Mouse (Mus musculus): ENCODE measurements around the gene Arl6ip4.

Gene Arl6ip4

GRCm38 (mm10) chr5:124149028-124149427 lies 33.1 kb downstream of the Arl6ip4 start:
- CTCF ChIA-PET: interaction anchor here (0.5 kb wide), 1 partner anchor 104 kb away, joined by 3 read pairs; no protein-coding TSS in a partner anchor

- CTCF ChIA-PET: no interaction called here
Observed at GRCm38 (mm10) chr5:124150895-124151294, 35.0 kb downstream of the Arl6ip4 start.

GRCm38 (mm10) chr5:124152734-124153133 lies 36.8 kb downstream of the Arl6ip4 start:
- CTCF ChIA-PET: no interaction called here

- CTCF ChIA-PET: no interaction called here
Observed at GRCm38 (mm10) chr5:124155943-124156342, 40.1 kb downstream of the Arl6ip4 start.

- CTCF ChIA-PET: no interaction called here
Observed at GRCm38 (mm10) chr5:124158305-124158704, 42.4 kb downstream of the Arl6ip4 start.

GRCm38 (mm10) chr5:124159453-124159852 lies 43.6 kb downstream of the Arl6ip4 start:
- CTCF ChIA-PET: interaction anchor here (0.7 kb wide), 1 partner anchor 53 kb away, joined by 3 read pairs; no protein-coding TSS in a partner anchor

- CTCF ChIA-PET: interaction anchor here (0.7 kb wide), 1 partner anchor 74 kb away, joined by 3 read pairs; no protein-coding TSS in a partner anchor
Observed at GRCm38 (mm10) chr5:124161831-124162230, 45.9 kb downstream of the Arl6ip4 start.

- CTCF ChIA-PET: no interaction called here
Observed at GRCm38 (mm10) chr5:124162577-124162976, 46.7 kb downstream of the Arl6ip4 start.

- CTCF ChIA-PET: no interaction called here
Observed at GRCm38 (mm10) chr5:124163445-124163844, 47.6 kb downstream of the Arl6ip4 start.

- CTCF ChIA-PET: interaction anchor here (0.7 kb wide), 1 partner anchor 32 kb away, joined by 3 read pairs; no protein-coding TSS in a partner anchor
Observed at GRCm38 (mm10) chr5:124165622-124166570, 50.0 kb downstream of the Arl6ip4 start.

- CTCF ChIA-PET: interaction anchor here (0.7 kb wide), 2 partner anchors 33 to 41 kb away, joined by 3 read pairs; no protein-coding TSS in a partner anchor
Observed at GRCm38 (mm10) chr5:124166741-124167140, 50.9 kb downstream of the Arl6ip4 start.

GRCm38 (mm10) chr5:124167621-124168020 lies 51.7 kb downstream of the Arl6ip4 start:
- CTCF ChIA-PET: no interaction called here

Measured in spleen, embryonic (tissue).